Mouse (Mus musculus): ENCODE data around the gene BC053393.

BC053393 gene

GRCm38 (mm10) chr11:46571327-46571726 lies at the start of gene BC053393:
Gene BC053393 (plus strand): TSS chr11:46571536.
- DNase-seq: peak; percentile 35

- DNase-seq: peak; percentile 27
These were observed 48.6 kb upstream of the BC053393 start for GRCm38 (mm10) chr11:46522719-46523118.

GRCm38 (mm10) chr11:46523912-46524311 lies 47.4 kb upstream of the BC053393 start, which contains the start of gene Gm12169:
Gene Gm12169 (plus strand): TSS chr11:46524212.
- peak; percentile 15 for DNase-seq

GRCm38 (mm10) chr11:46530149-46530548 lies 41.2 kb upstream of the BC053393 start:
- DNase-seq: peak; percentile 33

GRCm38 (mm10) chr11:46536978-46537377 lies 34.4 kb upstream of the BC053393 start:
- DNase-seq: no peak

GRCm38 (mm10) chr11:46543530-46543929 lies 27.8 kb upstream of the BC053393 start:
- no peak for DNase-seq

- peak; percentile 68 for DNase-seq
These were observed 21.6 kb upstream of the BC053393 start for GRCm38 (mm10) chr11:46549721-46550120.

GRCm38 (mm10) chr11:46552741-46553140 lies 18.6 kb upstream of the BC053393 start:
- no peak for DNase-seq

GRCm38 (mm10) chr11:46561096-46561495 lies 10.2 kb upstream of the BC053393 start:
- DNase-seq: peak; percentile 73

GRCm38 (mm10) chr11:46564671-46565070 lies 6.7 kb upstream of the BC053393 start:
- peak; percentile 91 for DNase-seq

GRCm38 (mm10) chr11:46565967-46566366 lies 5.4 kb upstream of the BC053393 start:
- DNase-seq: peak; percentile 46

- DNase-seq: peak; percentile 6
These were observed 2.2 kb upstream of the BC053393 start for GRCm38 (mm10) chr11:46569107-46569506.

- DNase-seq: peak; percentile 76
These were observed 7.5 kb downstream of the BC053393 start for GRCm38 (mm10) chr11:46578771-46579281.

- no peak for DNase-seq
These were observed 9.1 kb downstream of the BC053393 start for GRCm38 (mm10) chr11:46580428-46580827.

- DNase-seq: no peak
These were observed 11.4 kb downstream of the BC053393 start for GRCm38 (mm10) chr11:46582741-46583140.

- DNase-seq: peak; percentile 58
These were observed 21.1 kb downstream of the BC053393 start for GRCm38 (mm10) chr11:46592416-46592815.

- DNase-seq: peak; percentile 35
These were observed 48.6 kb downstream of the BC053393 start for GRCm38 (mm10) chr11:46619929-46620328.

GRCm38 (mm10) chr11:46620414-46621168 lies 49.3 kb downstream of the BC053393 start:
- DNase-seq: peak; percentile 76

- peak; percentile 50 for DNase-seq
These were observed 58.0 kb downstream of the BC053393 start, which contains the start of gene Dppa1 for GRCm38 (mm10) chr11:46629211-46629795. Gene Dppa1 (minus strand): TSS chr11:46629261.

- peak; percentile 51 for DNase-seq
These were observed 60.3 kb downstream of the BC053393 start for GRCm38 (mm10) chr11:46631635-46632034.

- peak; percentile 29 for DNase-seq
These were observed 64.2 kb downstream of the BC053393 start for GRCm38 (mm10) chr11:46635516-46635915.

GRCm38 (mm10) chr11:46636568-46636967 lies 65.2 kb downstream of the BC053393 start:
- DNase-seq: no peak
